Comparison of ENCODE assay signal across 15 mouse cellular contexts in genomic region chr3:28775361-28775760, GRCm38 (mm10). TPM values are rescaled to one million over a fixed set of nuclear protein-coding genes. Genes with fewer than 3 reads are reported as not detected.
DNase-seq lines count a peak whose midpoint lies in the region; ATAC-seq and TF ChIP-seq lines count a peak whose summit lies in the region.
"Had no signal": no experiment of that assay in that cellular context is flagged by ENCODE, and none has a peak within 500 bp of the region (broad histone marks: within the 10 kb centered on the region; RNA-seq: fewer than 3 reads in every experiment).

No protein-coding gene starts in this region.

- no peak overlapping the region for H3K9ac ChIP-seq in stomach, embryonic 15.5 days
- H3K9ac ChIP-seq in stomach, postnatal 0 days (ENCODE audit: low read length) = no peak overlapping the region
- peak overlapping the region; percentile 81 for H3K9ac ChIP-seq in liver, embryonic 14.5 days (replicated peaks)
- H3K9ac ChIP-seq in forebrain, embryonic 12.5 days = no peak overlapping the region
- H3K9ac ChIP-seq: hindbrain, embryonic 12.5 days; midbrain, embryonic 12.5 days had no signal

- H3K36me3 ChIP-seq in stomach, embryonic 15.5 days = no peaks in the 10 kb centered on the region
- H3K36me3 ChIP-seq in stomach, postnatal 0 days (ENCODE audit: control insufficient read depth, insufficient read depth, low read length) = no peaks in the 10 kb centered on the region
- H3K36me3 ChIP-seq in liver, embryonic 14.5 days (replicated peaks; ENCODE audit: control insufficient read depth, insufficient read depth, low read depth) = no peaks in the 10 kb centered on the region
- H3K36me3 ChIP-seq in forebrain, embryonic 12.5 days (replicated peaks) = no peaks in the 10 kb centered on the region
- H3K36me3 ChIP-seq: hindbrain, embryonic 12.5 days; midbrain, embryonic 12.5 days had no signal

- DNase-seq in stomach, postnatal 0 days (ENCODE audit: low spot score) = no peak
- DNase-seq in liver, embryonic 14.5 days (ENCODE audit: low read depth in 3 of 3, low spot score in 3 of 3) = peak; percentile 70 to 77 (median 74)
- DNase-seq in left cerebral cortex, postnatal 14 days (ENCODE audit: low spot score in 2 of 2) = no peak
- no peak for DNase-seq in thymus, postnatal 0 days (ENCODE audit: low spot score)
- DNase-seq: adrenal gland, adult 2 months; cerebellum, adult 9-11 months; lung, adult 18-20 months; lung, postnatal 36 days had no signal

- ATAC-seq in stomach, embryonic 15.5 days (ENCODE audit: insufficient read depth, low FRiP score, low read depth) = peak; percentile 77
- ATAC-seq in stomach, postnatal 0 days (ENCODE audit: low FRiP score, low TSS enrichment) = no peak
- ATAC-seq in common myeloid progenitor, adult 5-6 weeks (replicated peaks; ENCODE audit: low read depth, poor library complexity, severe bottlenecking) = peak; percentile 80
- ATAC-seq in liver, embryonic 14.5 days (ENCODE audit: insufficient read depth) = peak; percentile 78
- no peak for ATAC-seq in forebrain, embryonic 12.5 days (ENCODE audit: low FRiP score)
- ATAC-seq: forebrain, embryonic 14.5 days; inflammation-experienced regulatory T-cells, adult 6 months had no signal

- no peaks in the 10 kb centered on the region for H3K9me3 ChIP-seq in stomach, embryonic 15.5 days
- H3K9me3 ChIP-seq in stomach, postnatal 0 days (ENCODE audit: control insufficient read depth, low read length) = no peaks in the 10 kb centered on the region
- H3K9me3 ChIP-seq in liver, embryonic 14.5 days (ENCODE audit: control insufficient read depth, low read length) = no peaks in the 10 kb centered on the region
- no peaks in the 10 kb centered on the region for H3K9me3 ChIP-seq in forebrain, embryonic 12.5 days
- H3K9me3 ChIP-seq: hindbrain, embryonic 12.5 days; midbrain, embryonic 12.5 days had no signal

- WGBS in stomach, embryonic 15.5 days = 78% methylated on average over 7 of the region's 7 CpGs
- 86% methylated on average over 7 of the region's 7 CpGs for WGBS in stomach, postnatal 0 days
- 18% methylated on average over 7 of the region's 7 CpGs for WGBS in liver, embryonic 14.5 days (ENCODE audit: insufficient replicate concordance)
- WGBS in forebrain, embryonic 12.5 days = 90% methylated on average over 7 of the region's 7 CpGs

- no peak for TF ChIP-seq CTCF in stomach, postnatal 0 days (IDR thresholded peaks at IDR 0.05; ENCODE audit: low read depth)
- no peak for TF ChIP-seq CTCF in liver, embryonic 14.5 days (IDR thresholded peaks at IDR 0.05; ENCODE audit: low read depth)

- H3K27ac ChIP-seq in stomach, embryonic 15.5 days = no peak overlapping the region
- no peak overlapping the region for H3K27ac ChIP-seq in stomach, postnatal 0 days (replicated peaks)
- H3K27ac ChIP-seq in liver, embryonic 14.5 days = peak overlapping the region; percentile 100
- no peak overlapping the region for H3K27ac ChIP-seq in forebrain, embryonic 12.5 days
- H3K27ac ChIP-seq: hindbrain, embryonic 12.5 days; midbrain, embryonic 12.5 days had no signal

- H3K4me1 ChIP-seq in stomach, embryonic 15.5 days = no peaks in the 10 kb centered on the region
- H3K4me1 ChIP-seq in stomach, postnatal 0 days (replicated peaks; ENCODE audit: control insufficient read depth, insufficient read depth) = no peaks in the 10 kb centered on the region
- peaks cover 34 to 38% of the 10 kb centered on the region in 2 experiments for H3K4me1 ChIP-seq in liver, embryonic 14.5 days (replicated peaks; ENCODE audit: control insufficient read depth in 2 of 2, insufficient read depth in 2 of 2, low read length in 1 of 2)
- no peaks in the 10 kb centered on the region for H3K4me1 ChIP-seq in forebrain, embryonic 12.5 days
- H3K4me1 ChIP-seq: hindbrain, embryonic 12.5 days; midbrain, embryonic 12.5 days had no signal

- no peak overlapping the region for H3K4me3 ChIP-seq in stomach, embryonic 15.5 days (replicated peaks)
- H3K4me3 ChIP-seq in stomach, postnatal 0 days (ENCODE audit: low read depth, low read length) = no peak overlapping the region
- H3K4me3 ChIP-seq in liver, embryonic 14.5 days (ENCODE audit: insufficient read depth in 1 of 2, low read depth in 2 of 2, low read length in 2 of 2) = peak overlapping the region; percentile 8 to 38
- no peak overlapping the region for H3K4me3 ChIP-seq in forebrain, embryonic 12.5 days (replicated peaks)
- H3K4me3 ChIP-seq: hindbrain, embryonic 12.5 days; midbrain, embryonic 12.5 days had no signal

- no peak overlapping the region for H3K4me2 ChIP-seq in stomach, embryonic 15.5 days
- no peak overlapping the region for H3K4me2 ChIP-seq in stomach, postnatal 0 days (replicated peaks; ENCODE audit: low read depth)
- H3K4me2 ChIP-seq in liver, embryonic 14.5 days (ENCODE audit: low read depth) = peak overlapping the region; percentile 98
- no peak overlapping the region for H3K4me2 ChIP-seq in forebrain, embryonic 12.5 days
- H3K4me2 ChIP-seq: hindbrain, embryonic 12.5 days; midbrain, embryonic 12.5 days had no signal

- H3K27me3 ChIP-seq in stomach, embryonic 15.5 days (replicated peaks) = no peaks in the 10 kb centered on the region
- no peaks in the 10 kb centered on the region for H3K27me3 ChIP-seq in stomach, postnatal 0 days (ENCODE audit: control insufficient read depth, insufficient read depth, low read length)
- no peaks in the 10 kb centered on the region for H3K27me3 ChIP-seq in liver, embryonic 14.5 days (ENCODE audit: control insufficient read depth, insufficient read depth, low read length)
- 0 out of 2 replicates have a peak, but pooled peaks cover 3% of the 10 kb centered on the region for H3K27me3 ChIP-seq in forebrain, embryonic 12.5 days
- H3K27me3 ChIP-seq: hindbrain, embryonic 12.5 days had no signal

- no peak for TF ChIP-seq EP300 in stomach, postnatal 0 days (optimal IDR thresholded peaks at IDR 0.05)
- peak; percentile 89 for TF ChIP-seq EP300 in liver, embryonic 14.5 days (IDR thresholded peaks at IDR 0.05; ENCODE audit: low read depth)

- intact Hi-C loops in left cerebral cortex, postnatal 14 days (cut with DNase I) = no loop called here

RNA-seq across cellular contexts. Expression of gene Eif5a2, which starts 5.7 kb away (rescaled TPM):
- polyA plus RNA-seq in stomach, embryonic 15.5 days (2015; fragmentation: Nextera tagmentation; extraction: Ambion mirVana) = 4.3 and 4.7 TPM in 2 replicates
- polyA plus RNA-seq in stomach, postnatal 0 days (2015; fragmentation: Nextera tagmentation; extraction: Ambion mirVana) = 1.2 and 1.5 TPM in 2 replicates
- 4.2 and 6.0 TPM in 2 replicates for total RNA-seq in common myeloid progenitor, adult 5-6 weeks (2017)
- polyA plus RNA-seq in liver, embryonic 14.5 days (2012; rRNA removed) = 3.4 and 4.1 TPM in 2 replicates
- polyA plus RNA-seq in liver, embryonic 14.5 days (2014; fragmentation: Nextera tagmentation; extraction: Ambion mirVana) = 7.9 and 8.8 TPM in 2 replicates
- 13.1 and 13.8 TPM in 2 replicates for polyA plus RNA-seq in forebrain, embryonic 12.5 days (2016; fragmentation: Nextera tagmentation; extraction: Ambion mirVana)
- 10 to 100 TPM; 19.1 to 20.8 TPM for total RNA-seq in left cerebral cortex, postnatal 14 days (2021)
- 3.9 and 4.3 TPM in 2 replicates for polyA plus RNA-seq in thymus, postnatal 0 days (2015; fragmentation: Nextera tagmentation; extraction: Ambion mirVana)

RNA-seq across cellular contexts. Expression of gene Rpl22l1, which starts 29.9 kb away (rescaled TPM):
- 439 and 456 TPM in 2 replicates for polyA plus RNA-seq in stomach, embryonic 15.5 days (2015; fragmentation: Nextera tagmentation; extraction: Ambion mirVana)
- 404 and 420 TPM in 2 replicates for polyA plus RNA-seq in stomach, postnatal 0 days (2015; fragmentation: Nextera tagmentation; extraction: Ambion mirVana)
- 170 and 232 TPM in 2 replicates for total RNA-seq in common myeloid progenitor, adult 5-6 weeks (2017)
- polyA plus RNA-seq in liver, embryonic 14.5 days (2012; rRNA removed) = 120 and 191 TPM in 2 replicates
- 389 and 416 TPM in 2 replicates for polyA plus RNA-seq in liver, embryonic 14.5 days (2014; fragmentation: Nextera tagmentation; extraction: Ambion mirVana)
- 359 and 367 TPM in 2 replicates for polyA plus RNA-seq in forebrain, embryonic 12.5 days (2016; fragmentation: Nextera tagmentation; extraction: Ambion mirVana)
- total RNA-seq in left cerebral cortex, postnatal 14 days (2021) = 100 to 1,000 TPM; 186 to 192 TPM
- polyA plus RNA-seq in thymus, postnatal 0 days (2015; fragmentation: Nextera tagmentation; extraction: Ambion mirVana) = 474 and 526 TPM in 2 replicates

Comparison
In these comparisons a context has a peak if more than half of its experiments do, and no peak if none do; other contexts are left out.
1. ATAC-seq: peak in stomach, embryonic 15.5 days (single experiment), common myeloid progenitor, adult 5-6 weeks (single experiment) and liver, embryonic 14.5 days (single experiment); none in stomach, postnatal 0 days (single experiment) and forebrain, embryonic 12.5 days (single experiment).
2. H3K4me3 ChIP-seq: peak in liver, embryonic 14.5 days (2 of 2); none in stomach, embryonic 15.5 days (single experiment), stomach, postnatal 0 days (single experiment) and forebrain, embryonic 12.5 days (single experiment).
3. DNase-seq: peak in liver, embryonic 14.5 days (3 of 3); none in stomach, postnatal 0 days (single experiment), left cerebral cortex, postnatal 14 days (0 of 2) and thymus, postnatal 0 days (single experiment).